Mouse (Mus musculus): ENCODE results near the gene Errfi1. TPM values are rescaled to one million over a fixed set of nuclear protein-coding genes. Genes with fewer than 3 reads are reported as not detected.

The Errfi1 gene
- polyA plus RNA-seq, 1 experiment from 2014 or later: 32.1 TPM

GRCm38 (mm10) chr4:150846316-150846715, 7.4 kb upstream of the Errfi1 start:
- H3K4me1 ChIP-seq: no peaks in the 10 kb centered on the region
- H3K4me2 ChIP-seq (replicated peaks): no peak overlapping the region
- no peak overlapping the region for H3K27ac ChIP-seq (replicated peaks)
- 68% methylated on average over 8 of the region's 8 CpGs for whole genome bisulfite sequencing
- no peak for ATAC-seq (ENCODE audit: insufficient number of reproducible peaks, low FRiP score, low TSS enrichment, low read depth)
- no peaks in the 10 kb centered on the region for H3K36me3 ChIP-seq
- no peaks in the 10 kb centered on the region for H3K27me3 ChIP-seq
- no peak overlapping the region for H3K4me3 ChIP-seq (replicated peaks)
- no peak overlapping the region for H3K9ac ChIP-seq
- H3K9me3 ChIP-seq (replicated peaks): no peaks in the 10 kb centered on the region

GRCm38 (mm10) chr4:150849964-150850363, 3.8 kb upstream of the Errfi1 start:
- Histone ChIP-seq H3K4me3 (replicated peaks) (no peak overlapping the region), H3K27me3 (no peaks in the 10 kb centered on the region), H3K4me1 (0 out of 2 replicates have a peak, but pooled peaks cover 3% of the 10 kb centered on the region), H3K27ac (replicated peaks) (no peak overlapping the region), H3K9ac (no peak overlapping the region), H3K36me3 (no peaks in the 10 kb centered on the region), H3K9me3 (replicated peaks) (no peaks in the 10 kb centered on the region), H3K4me2 (replicated peaks) (no peak overlapping the region)
- no peak for ATAC-seq (ENCODE audit: insufficient number of reproducible peaks, low FRiP score, low TSS enrichment, low read depth)
- 52% methylated on average over 10 of the region's 10 CpGs for WGBS

GRCm38 (mm10) chr4:150850893-150851292, 2.8 kb upstream of the Errfi1 start:
- H3K9me3 ChIP-seq (replicated peaks): no peaks in the 10 kb centered on the region
- no peaks in the 10 kb centered on the region for H3K36me3 ChIP-seq
- 0 out of 2 replicates have a peak, but pooled peaks cover 3% of the 10 kb centered on the region for H3K4me1 ChIP-seq
- no peak overlapping the region for H3K4me2 ChIP-seq (replicated peaks)
- H3K4me3 ChIP-seq (replicated peaks): no peak overlapping the region
- no peak overlapping the region for H3K27ac ChIP-seq (replicated peaks)
- WGBS: 88% methylated on average over 4 of the region's 4 CpGs
- no peak for ATAC-seq (ENCODE audit: insufficient number of reproducible peaks, low FRiP score, low TSS enrichment, low read depth)
- H3K9ac ChIP-seq: no peak overlapping the region
- no peaks in the 10 kb centered on the region for H3K27me3 ChIP-seq

- Histone ChIP-seq H3K9ac (no peak overlapping the region), H3K4me1 (peaks cover 9% of the 10 kb centered on the region), H3K27me3 (no peaks in the 10 kb centered on the region), H3K36me3 (no peaks in the 10 kb centered on the region), H3K4me3 (replicated peaks) (no peak overlapping the region), H3K9me3 (replicated peaks) (no peaks in the 10 kb centered on the region), H3K4me2 (replicated peaks) (no peak overlapping the region), H3K27ac (replicated peaks) (no peak overlapping the region)
- ATAC-seq (ENCODE audit: insufficient number of reproducible peaks, low FRiP score, low TSS enrichment, low read depth): no peak
- WGBS: 66% methylated on average over 8 of the region's 8 CpGs
Measured at GRCm38 (mm10) chr4:150852045-150852444, 1.7 kb upstream of the Errfi1 start.

GRCm38 (mm10) chr4:150852479-150852878, 1.2 kb upstream of the Errfi1 start:
- no peaks in the 10 kb centered on the region for H3K27me3 ChIP-seq
- no peak overlapping the region for H3K4me3 ChIP-seq (replicated peaks)
- no peak overlapping the region for H3K9ac ChIP-seq
- no peak for ATAC-seq (ENCODE audit: insufficient number of reproducible peaks, low FRiP score, low TSS enrichment, low read depth)
- H3K36me3 ChIP-seq: no peaks in the 10 kb centered on the region
- no peaks in the 10 kb centered on the region for H3K9me3 ChIP-seq (replicated peaks)
- H3K27ac ChIP-seq (replicated peaks): no peak overlapping the region
- H3K4me1 ChIP-seq: peaks cover 10% of the 10 kb centered on the region
- 79% methylated on average over 4 of the region's 4 CpGs for WGBS
- H3K4me2 ChIP-seq (replicated peaks): no peak overlapping the region

- peak overlapping the region; percentile 98 for H3K9ac ChIP-seq
- H3K4me3 ChIP-seq (replicated peaks): peak overlapping the region; percentile 91
- peaks cover 10% of the 10 kb centered on the region for H3K4me1 ChIP-seq
- H3K36me3 ChIP-seq: no peaks in the 10 kb centered on the region
- H3K4me2 ChIP-seq (replicated peaks): peak overlapping the region; percentile 75
- no peaks in the 10 kb centered on the region for H3K27me3 ChIP-seq
- H3K27ac ChIP-seq (replicated peaks): peak overlapping the region; percentile 99
- no peaks in the 10 kb centered on the region for H3K9me3 ChIP-seq (replicated peaks)
- peak; percentile 97 for ATAC-seq (ENCODE audit: insufficient number of reproducible peaks, low FRiP score, low TSS enrichment, low read depth)
- under 1% methylated on average over 57 of the region's 59 CpGs for WGBS
Measured at GRCm38 (mm10) chr4:150854839-150855246, 1.1 kb downstream of the Errfi1 start.

GRCm38 (mm10) chr4:150855346-150855745, 1.6 kb downstream of the Errfi1 start:
- Histone ChIP-seq H3K27me3 (no peaks in the 10 kb centered on the region), H3K9ac (peak overlapping the region; percentile 98), H3K4me2 (replicated peaks) (peak overlapping the region; percentile 75), H3K9me3 (replicated peaks) (no peaks in the 10 kb centered on the region), H3K36me3 (no peaks in the 10 kb centered on the region), H3K4me3 (replicated peaks) (peak overlapping the region; percentile 91), H3K27ac (replicated peaks) (peak overlapping the region; percentile 99), H3K4me1 (peaks cover 10% of the 10 kb centered on the region)
- WGBS: under 1% methylated on average over 43 of the region's 43 CpGs
- no peak; the same call in 1 of the 2 replicates for ATAC-seq (ENCODE audit: insufficient number of reproducible peaks, low FRiP score, low TSS enrichment, low read depth)

- WGBS: 74% methylated on average over 4 of the region's 4 CpGs
- Histone ChIP-seq H3K27ac (replicated peaks) (no peak overlapping the region), H3K9me3 (replicated peaks) (no peaks in the 10 kb centered on the region), H3K9ac (no peak overlapping the region), H3K27me3 (no peaks in the 10 kb centered on the region), H3K36me3 (no peaks in the 10 kb centered on the region), H3K4me3 (replicated peaks) (no peak overlapping the region), H3K4me1 (peaks cover 25% of the 10 kb centered on the region), H3K4me2 (replicated peaks) (no peak overlapping the region)
- no peak for ATAC-seq (ENCODE audit: insufficient number of reproducible peaks, low FRiP score, low TSS enrichment, low read depth)
Measured at GRCm38 (mm10) chr4:150860526-150860925, 6.8 kb downstream of the Errfi1 start.

GRCm38 (mm10) chr4:150861161-150861560, 7.4 kb downstream of the Errfi1 start:
- 0 out of 2 replicates have a peak overlapping the region, but pooled peaks have one; percentile 5 for H3K27ac ChIP-seq (replicated peaks)
- no peak overlapping the region for H3K4me3 ChIP-seq (replicated peaks)
- H3K9me3 ChIP-seq (replicated peaks): no peaks in the 10 kb centered on the region
- peaks cover 25% of the 10 kb centered on the region for H3K4me1 ChIP-seq
- H3K9ac ChIP-seq: no peak overlapping the region
- H3K36me3 ChIP-seq: peaks cover 4% of the 10 kb centered on the region; the same call in 1 of the 2 replicates
- 89% methylated on average over 2 of the region's 2 CpGs for WGBS
- no peak overlapping the region for H3K4me2 ChIP-seq (replicated peaks)
- ATAC-seq (ENCODE audit: insufficient number of reproducible peaks, low FRiP score, low TSS enrichment, low read depth): no peak
- H3K27me3 ChIP-seq: no peaks in the 10 kb centered on the region

- peaks cover 18% of the 10 kb centered on the region for H3K4me1 ChIP-seq
- peaks cover 21% of the 10 kb centered on the region for H3K36me3 ChIP-seq
- no peaks in the 10 kb centered on the region for H3K27me3 ChIP-seq
- H3K4me3 ChIP-seq (replicated peaks): no peak overlapping the region
- H3K9me3 ChIP-seq (replicated peaks): no peaks in the 10 kb centered on the region
- no peak overlapping the region for H3K9ac ChIP-seq
- no peak overlapping the region for H3K4me2 ChIP-seq (replicated peaks)
- WGBS: 29% methylated on average over 8 of the region's 8 CpGs
- no peak for ATAC-seq (ENCODE audit: insufficient number of reproducible peaks, low FRiP score, low TSS enrichment, low read depth)
- H3K27ac ChIP-seq (replicated peaks): no peak overlapping the region
Measured at GRCm38 (mm10) chr4:150862626-150863375, 9.1 kb downstream of the Errfi1 start.

- H3K9ac ChIP-seq: no peak overlapping the region
- H3K27me3 ChIP-seq: no peaks in the 10 kb centered on the region
- H3K9me3 ChIP-seq (replicated peaks): no peaks in the 10 kb centered on the region
- no peak overlapping the region for H3K4me2 ChIP-seq (replicated peaks)
- H3K36me3 ChIP-seq: peaks cover 26% of the 10 kb centered on the region
- no peak overlapping the region for H3K27ac ChIP-seq (replicated peaks)
- peaks cover 33% of the 10 kb centered on the region for H3K4me1 ChIP-seq
- H3K4me3 ChIP-seq (replicated peaks): no peak overlapping the region
- ATAC-seq (ENCODE audit: insufficient number of reproducible peaks, low FRiP score, low TSS enrichment, low read depth): no peak
Measured at GRCm38 (mm10) chr4:150865371-150865770, 11.7 kb downstream of the Errfi1 start.

GRCm38 (mm10) chr4:150866069-150866468, 12.3 kb downstream of the Errfi1 start:
- no peak for ATAC-seq (ENCODE audit: insufficient number of reproducible peaks, low FRiP score, low TSS enrichment, low read depth)
- peaks cover 36% of the 10 kb centered on the region for H3K4me1 ChIP-seq
- 81% methylated on average over 11 of the region's 11 CpGs for WGBS

More at GRCm38 (mm10) chr4:150866069-150866468, 12.3 kb downstream of the Errfi1 start:
- H3K9me3 ChIP-seq (replicated peaks): no peaks in the 10 kb centered on the region
- H3K9ac ChIP-seq: no peak overlapping the region
- no peak overlapping the region for H3K4me3 ChIP-seq (replicated peaks)
- H3K27me3 ChIP-seq: no peaks in the 10 kb centered on the region
- H3K4me2 ChIP-seq (replicated peaks): no peak overlapping the region
- no peak overlapping the region for H3K27ac ChIP-seq (replicated peaks)
- peaks cover 26% of the 10 kb centered on the region for H3K36me3 ChIP-seq

All from embryonic facial prominence, embryonic 15.5 days (tissue).